Mouse (Mus musculus) small intestine, adult 2 months (tissue): ENCODE results near the gene Pfdn2. TPM values are rescaled to one million over a fixed set of nuclear protein-coding genes. Genes with fewer than 3 reads are reported as not detected.
"Not testable (repeated sequence)": the region's sequence is repeated elsewhere in the genome, so short reads cannot be mapped to it uniquely, and the experiment has no call there.

ENCODE experiments used
- H3K27ac ChIP-seq: fragments of 200-500 bp; 2 replicates; pipeline ENCODE4 v1.5.1; 2012; ENCODE audit warnings: low read depth, low read length, control low read depth, inconsistent platforms; ENCODE audit not compliant: insufficient read depth
- H3K27me3 ChIP-seq: fragments of 200-500 bp; 2 replicates; pipeline ENCODE4 v1.6.1; 2012; ENCODE audit warnings: mild to moderate bottlenecking, moderate library complexity, low read length, inconsistent platforms; ENCODE audit not compliant: control insufficient read depth, insufficient read depth
- H3K36me3 ChIP-seq: fragments of 200-500 bp; 2 replicates; pipeline ENCODE4 v1.6.1; 2012; ENCODE audit warnings: mild to moderate bottlenecking, low read length, control low read depth, inconsistent platforms; ENCODE audit not compliant: control insufficient read depth, insufficient read depth
- H3K4me1 ChIP-seq: fragments of 200-500 bp; 2 replicates; pipeline ENCODE4 v1.6.1; 2012; ENCODE audit warnings: low read length, inconsistent platforms, mixed read lengths; ENCODE audit not compliant: control insufficient read depth, insufficient read depth, insufficient read length
- H3K4me3 ChIP-seq: fragments of 200-500 bp; 2 replicates; pipeline ENCODE4 v1.5.1; 2012; ENCODE audit warnings: low read depth, mild to moderate bottlenecking, control low read depth, inconsistent platforms, low read length, moderate library complexity
- CTCF ChIP-seq: fragments of 200-500 bp; IDR thresholded peaks from 2 replicates; pipeline ENCODE4 v1.5.1; 2012; ENCODE audit warnings: low read depth, mild to moderate bottlenecking, control low read depth, inconsistent platforms, low read length, moderate library complexity, mixed read lengths; ENCODE audit not compliant: insufficient replicate concordance, insufficient read length; ENCODE audit errors: extremely low read depth
- POLR2A ChIP-seq: fragments of 200-500 bp; IDR thresholded peaks from 2 replicates; pipeline ENCODE4 v1.6.1; 2012; ENCODE audit warnings: low read depth, mild to moderate bottlenecking, control low read depth, inconsistent platforms, low read length, moderate library complexity
- WGBS: fragments of 180-500 bp; shearing (Covaris S2); methylation state at CpG from one replicate; pipeline ENCODE4 v1.1.7; 2018; 5-methylcytosine and 5-hydroxymethylcytosine counted together
- polyA plus RNA-seq: library from polyadenylated mRNA; depleted of rRNA; stranded (reverse); fragments of >200 nt; gene quantifications from 2 replicates; pipeline ENCODE4 v1.2.3, GENCODE M21; 2012; rRNA removed

The Pfdn2 gene
- 5.0 and 7.5 TPM in 2 replicates for polyA plus RNA-seq

- H3K27ac ChIP-seq, result peak within 1 kb of the TSS; percentile 15; the same call in 1 of the 2 replicates
- peaks cover 11% of the 10 kb centered on the region for H3K4me1 ChIP-seq
- peak within 1 kb of the TSS; percentile 78 for H3K4me3 ChIP-seq
- no peak for TF ChIP-seq CTCF
- peak; percentile 81 for TF ChIP-seq POLR2A
- WGBS, result under 1% methylated on average over 50 of the region's 53 CpGs
- H3K27me3 ChIP-seq, result no peaks in the 10 kb centered on the region
- peaks cover 22% of the 10 kb centered on the region for H3K36me3 ChIP-seq
Observed at GRCm38 (mm10) chr1:171345225-171346094, at the start of gene Pfdn2, which contains the start of gene Nit1. Gene Pfdn2, plus strand, starts transcription at chr1:171345670. Gene Nit1, minus strand, starts transcription at chr1:171345646.

GRCm38 (mm10) chr1:171298226-171298625, 47.2 kb upstream of the Pfdn2 start:
- 67% methylated on average over 3 of the region's 3 CpGs for WGBS
- Histone ChIP-seq H3K36me3 (no peaks in the 10 kb centered on the region), H3K27me3 (no peaks in the 10 kb centered on the region), H3K4me1 (peaks cover 4% of the 10 kb centered on the region; the same call in 1 of the 2 replicates), H3K4me3 (no peak overlapping the region), H3K27ac (no peak overlapping the region)
- TF ChIP-seq CTCF (no peak), POLR2A (no peak)

GRCm38 (mm10) chr1:171306157-171306556, 39.3 kb upstream of the Pfdn2 start:
- WGBS, result 63% methylated on average over 5 of the region's 5 CpGs
- not testable (repeated sequence) for H3K27ac ChIP-seq, H3K4me1 ChIP-seq, H3K36me3 ChIP-seq, H3K4me3 ChIP-seq, H3K27me3 ChIP-seq

GRCm38 (mm10) chr1:171309321-171309720, 36.1 kb upstream of the Pfdn2 start:
- no peak overlapping the region for H3K27ac ChIP-seq
- H3K27me3 ChIP-seq, result 0 out of 2 replicates have a peak, but pooled peaks cover 2% of the 10 kb centered on the region
- WGBS, result 72% methylated on average over 2 of the region's 2 CpGs
- no peak overlapping the region for H3K4me3 ChIP-seq
- TF ChIP-seq POLR2A (no peak), CTCF (no peak)
- H3K4me1 ChIP-seq, result no peaks in the 10 kb centered on the region
- H3K36me3 ChIP-seq, result no peaks in the 10 kb centered on the region

- Histone ChIP-seq H3K27ac (no peak overlapping the region), H3K4me1 (peaks cover 5% of the 10 kb centered on the region; the same call in 1 of the 2 replicates), H3K27me3 (no peaks in the 10 kb centered on the region), H3K36me3 (no peaks in the 10 kb centered on the region), H3K4me3 (no peak overlapping the region)
- TF ChIP-seq POLR2A (no peak), CTCF (no peak)
- WGBS, result 30% methylated on average over 7 of the region's 7 CpGs
Observed at GRCm38 (mm10) chr1:171319748-171320147, 25.7 kb upstream of the Pfdn2 start.

- TF ChIP-seq POLR2A, result no peak
- no peak for TF ChIP-seq CTCF
- WGBS, result 42% methylated on average over 5 of the region's 5 CpGs
- no peak overlapping the region for H3K27ac ChIP-seq
- H3K4me1 ChIP-seq, result peaks cover 5% of the 10 kb centered on the region; the same call in 1 of the 2 replicates
- H3K27me3 ChIP-seq, result no peaks in the 10 kb centered on the region
- H3K4me3 ChIP-seq, result 0 out of 2 replicates have a peak overlapping the region, but pooled peaks have one; percentile 24
- H3K36me3 ChIP-seq, result no peaks in the 10 kb centered on the region
Observed at GRCm38 (mm10) chr1:171320151-171320550, 25.3 kb upstream of the Pfdn2 start.

GRCm38 (mm10) chr1:171321415-171321814, 24.1 kb upstream of the Pfdn2 start:
- Histone ChIP-seq H3K27me3 (no peaks in the 10 kb centered on the region), H3K4me1 (peaks cover 7% of the 10 kb centered on the region; the same call in 1 of the 2 replicates), H3K36me3 (no peaks in the 10 kb centered on the region), H3K4me3 (no peak overlapping the region), H3K27ac (no peak overlapping the region)
- no peak for TF ChIP-seq POLR2A
- no peak for TF ChIP-seq CTCF
